ENCODE assay signal across 1 mouse cellular context in the genomic region with DNA sequence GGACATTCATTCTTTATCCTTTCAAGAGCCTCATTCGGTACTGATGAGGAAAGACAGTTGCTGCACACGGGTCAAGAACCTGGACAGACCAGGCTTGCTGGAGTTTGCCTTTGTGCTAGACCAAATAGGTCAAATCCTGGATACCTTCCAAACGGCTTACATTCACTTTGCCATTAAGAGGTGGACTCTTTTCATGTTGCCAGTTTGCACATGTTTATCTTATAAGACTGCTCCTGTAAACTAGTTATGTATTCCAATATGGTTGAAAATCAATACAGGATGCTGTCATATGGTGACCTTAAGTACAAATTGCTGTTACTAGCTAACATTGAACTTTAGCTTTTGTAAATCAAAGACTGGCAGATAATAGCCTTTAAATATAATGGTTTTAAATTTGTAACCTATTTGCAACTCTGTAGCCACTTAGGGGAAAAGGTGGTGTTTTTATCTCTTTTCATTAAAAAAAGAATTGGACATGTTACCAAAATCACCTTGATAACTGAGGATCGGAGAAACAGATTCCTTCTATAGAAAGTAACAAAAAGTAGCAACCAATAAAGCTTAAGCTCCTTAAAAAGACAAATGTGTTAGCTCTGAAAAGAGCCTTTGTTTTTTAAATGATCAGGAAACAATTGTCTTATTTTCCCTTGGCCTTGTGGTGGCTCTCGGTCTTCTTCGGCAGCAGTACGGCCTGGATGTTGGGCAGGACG.
TF ChIP-seq lines count a peak whose summit lies in the region.

No protein-coding gene starts in this region.

TF ChIP-seq in MEL, 35 proteins besides CTCF, POLR2A, EP300 and RAD21:
- TF ChIP-seq RCOR1 (IDR thresholded peaks at IDR 0.05; ENCODE audit: low read depth, low read length) (no peak), POLR2AphosphoS5 (IDR thresholded peaks at IDR 0.05; ENCODE audit: borderline replicate concordance, low read depth, low read length) (peak; percentile 90; the same call in 1 of the 2 replicates)
TF ChIP-seq in MEL: peak in this region for 1.
